Mouse (Mus musculus) midbrain, embryonic 14.5 days (tissue): ENCODE measurements around the gene Fam71d. TPM values are rescaled to one million over a fixed set of nuclear protein-coding genes. Genes with fewer than 3 reads are reported as not detected.

Experiments used
- ATAC-seq: fragments of 200-750 bp; cut with Nextera tagmentation; 2 replicates; pipeline ENCODE4 v1.8.0; 2017; ENCODE audit warnings: moderate number of reproducible peaks, moderate library complexity; ENCODE audit not compliant: low FRiP score, low TSS enrichment
- DNase-seq: peaks from one replicate; pipeline ENCODE4 v3.0.0-alpha.2; 2015
- H3K27ac ChIP-seq: fragments of 300-500 bp; sonication (generic); replicated peaks from 2 replicates; pipeline ENCODE4 v1.5.1; 2014; ENCODE audit warnings: mild to moderate bottlenecking, low read depth, low read length, moderate library complexity
- H3K27me3 ChIP-seq: fragments of 300-500 bp; sonication (generic); 2 replicates; pipeline ENCODE4 v1.6.1; 2014; ENCODE audit warnings: low read length, control low read depth, mixed read lengths; ENCODE audit not compliant: control insufficient read depth, insufficient read depth
- H3K36me3 ChIP-seq: fragments of 300-500 bp; sonication (generic); 2 replicates; pipeline ENCODE4 v1.6.1; 2014; ENCODE audit warnings: low read length, control low read depth; ENCODE audit not compliant: control insufficient read depth, insufficient read depth
- H3K4me1 ChIP-seq: fragments of 300-500 bp; sonication (generic); 2 replicates; pipeline ENCODE4 v1.6.1; 2014; ENCODE audit warnings: mild to moderate bottlenecking, antibody characterized with exemption, low read length, control low read depth; ENCODE audit not compliant: control insufficient read depth, insufficient read depth
- H3K4me2 ChIP-seq: fragments of 300-500 bp; sonication (generic); 2 replicates; pipeline ENCODE4 v1.6.1; 2014; ENCODE audit warnings: mild to moderate bottlenecking, low read length, moderate library complexity
- H3K4me3 ChIP-seq: fragments of 300-500 bp; sonication (generic); replicated peaks from 2 replicates; pipeline ENCODE4 v1.5.1; 2014; ENCODE audit warnings: low read depth, low read length
- H3K9ac ChIP-seq: fragments of 300-500 bp; sonication (generic); replicated peaks from 2 replicates; pipeline ENCODE4 v1.6.1; 2014; ENCODE audit warnings: mild to moderate bottlenecking, low read length, moderate library complexity
- H3K9me3 ChIP-seq: fragments of 300-500 bp; sonication (generic); 2 replicates; pipeline ENCODE4 v1.6.1; 2016; ENCODE audit warnings: low read length, control low read depth, mixed read lengths; ENCODE audit not compliant: control insufficient read depth
- WGBS: fragments of 180-500 bp; shearing (Covaris S2); extraction: QIAGEN DNeasy Blood & Tissue Kit; methylation state at CpG from one replicate; pipeline ENCODE4 v1.1.7; 2014; 5-methylcytosine and 5-hydroxymethylcytosine counted together
- polyA plus RNA-seq: library from polyadenylated mRNA; unstranded; fragments of >200 nt; fragmentation: Nextera tagmentation; extraction: Ambion mirVana; gene quantifications from 2 replicates; pipeline ENCODE4 v1.2.1, GENCODE M21; 2014

Fam71d gene
- polyA plus RNA-seq, 1 experiment from 2014 or later, result not detected

GRCm38 (mm10) chr12:78748557-78749377, 57.4 kb downstream of the Fam71d start, which contains the start of gene Mpp5:
Mpp5 (plus strand) TSS chr12:78748907.
- under 1% methylated on average over 93 of the region's 98 CpGs for WGBS
- DNase-seq (peak; percentile 99), ATAC-seq (peak; percentile 100)
- Histone ChIP-seq H3K4me2 (peak within 1 kb of the TSS; percentile 92), H3K9ac (peak within 1 kb of the TSS; percentile 70), H3K9me3 (no peaks in the 10 kb centered on the region), H3K4me1 (no peaks in the 10 kb centered on the region), H3K36me3 (no peaks in the 10 kb centered on the region), H3K4me3 (peak within 1 kb of the TSS; percentile 85), H3K27me3 (no peaks in the 10 kb centered on the region), H3K27ac (peak within 1 kb of the TSS; percentile 81)

DNA sequence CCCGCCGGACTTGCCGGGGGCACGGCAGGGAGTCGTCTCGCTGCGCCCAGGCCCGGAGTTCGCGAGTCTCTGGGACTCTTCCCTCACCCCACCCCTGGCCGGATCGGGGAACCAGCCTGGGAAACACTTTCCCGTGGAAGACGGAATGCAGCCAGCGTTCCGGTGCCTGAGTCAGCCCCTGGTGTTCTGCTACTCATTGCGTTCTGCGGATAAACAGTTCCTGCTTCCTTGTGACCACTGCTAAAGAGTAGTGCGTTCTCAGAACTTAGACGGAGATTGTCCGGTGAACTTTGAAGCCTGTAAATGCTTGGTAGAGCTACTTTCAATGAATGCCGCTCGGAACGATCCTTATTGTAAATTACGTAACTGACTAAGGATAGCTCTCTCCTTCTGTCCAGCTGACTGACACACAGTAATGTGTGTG, 58.1 kb downstream of the Fam71d start:
- peak; percentile 48 for ATAC-seq
- H3K9me3 ChIP-seq, result no peaks in the 10 kb centered on the region
- DNase-seq, result peak; percentile 75
- peak overlapping the region; percentile 85 for H3K4me3 ChIP-seq
- H3K4me2 ChIP-seq, result peak overlapping the region; percentile 92
- H3K4me1 ChIP-seq, result no peaks in the 10 kb centered on the region
- H3K36me3 ChIP-seq, result no peaks in the 10 kb centered on the region
- H3K27ac ChIP-seq, result peak overlapping the region; percentile 81
- no peaks in the 10 kb centered on the region for H3K27me3 ChIP-seq
- under 1% methylated on average over 25 of the region's 25 CpGs for WGBS
- peak overlapping the region; percentile 70 for H3K9ac ChIP-seq

DNA sequence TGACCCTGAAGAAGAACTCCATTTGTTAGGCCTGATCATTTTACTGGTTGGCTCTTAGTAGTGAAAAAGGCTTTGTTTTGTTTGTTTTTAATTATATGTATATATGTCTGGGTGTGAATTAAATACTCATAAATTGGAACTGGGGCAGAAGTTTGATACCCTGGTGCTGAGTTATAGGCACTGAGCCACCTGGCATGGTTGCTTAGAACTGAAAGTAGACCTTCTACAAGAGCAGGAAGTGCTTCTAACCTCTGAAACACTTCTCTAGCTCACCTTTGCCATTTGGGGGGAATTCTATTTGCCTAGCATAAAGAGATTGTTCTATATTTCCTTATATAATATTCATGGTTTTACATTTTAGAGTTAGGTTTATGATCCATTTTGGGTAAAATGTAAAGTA, 70.6 kb downstream of the Fam71d start:
- Histone ChIP-seq H3K27ac (no peak overlapping the region), H3K9me3 (no peaks in the 10 kb centered on the region), H3K27me3 (no peaks in the 10 kb centered on the region), H3K36me3 (no peaks in the 10 kb centered on the region), H3K9ac (no peak overlapping the region), H3K4me2 (no peak overlapping the region), H3K4me3 (no peak overlapping the region), H3K4me1 (no peaks in the 10 kb centered on the region)
- no peak for DNase-seq
- no peak for ATAC-seq

DNA sequence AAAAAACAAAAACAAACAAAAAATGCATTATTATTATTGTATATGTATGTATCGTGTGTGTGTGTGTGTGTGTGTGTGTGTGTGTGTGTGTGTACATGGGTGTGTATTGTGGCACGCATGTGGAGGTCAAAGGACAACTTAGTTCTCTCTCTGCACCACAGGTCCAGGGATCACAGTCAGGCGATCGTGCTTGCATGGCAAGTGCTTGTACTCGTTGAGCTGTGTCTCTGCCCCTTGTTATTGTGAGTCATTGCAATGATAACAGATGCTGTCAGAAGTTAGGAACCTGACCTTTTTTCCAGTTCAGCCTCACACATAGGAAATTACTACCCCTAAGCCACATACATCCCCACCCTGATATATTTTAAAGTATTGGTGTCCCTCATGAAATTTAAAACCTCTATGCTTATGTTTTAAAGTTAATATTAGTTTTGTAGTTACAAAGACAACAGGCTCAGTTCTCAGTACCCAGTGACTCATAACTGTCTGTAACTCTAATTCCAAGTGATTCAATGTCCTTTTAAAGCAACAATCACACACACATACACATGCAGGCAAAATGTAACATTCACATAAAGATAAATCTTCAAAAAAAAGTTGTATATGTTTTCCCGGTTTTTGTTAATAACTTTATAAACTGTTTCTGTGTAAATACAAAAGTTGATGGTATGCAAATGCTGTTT, 77.8 kb downstream of the Fam71d start:
- H3K4me2 ChIP-seq, result no peak overlapping the region
- no peaks in the 10 kb centered on the region for H3K9me3 ChIP-seq

GRCm38 (mm10) chr12:78773211-78773610, 81.9 kb downstream of the Fam71d start:
- 90% methylated on average over 2 of the region's 2 CpGs for WGBS

More for the DNA sequence above, 77.8 kb downstream of the Fam71d start:
- Histone ChIP-seq H3K36me3 (no peaks in the 10 kb centered on the region), H3K27ac (no peak overlapping the region), H3K27me3 (no peaks in the 10 kb centered on the region), H3K4me3 (no peak overlapping the region), H3K9ac (no peak overlapping the region), H3K4me1 (no peaks in the 10 kb centered on the region)
- DNase-seq (no peak), ATAC-seq (no peak)
- 82% methylated on average over 6 of the region's 6 CpGs for WGBS

DNA sequence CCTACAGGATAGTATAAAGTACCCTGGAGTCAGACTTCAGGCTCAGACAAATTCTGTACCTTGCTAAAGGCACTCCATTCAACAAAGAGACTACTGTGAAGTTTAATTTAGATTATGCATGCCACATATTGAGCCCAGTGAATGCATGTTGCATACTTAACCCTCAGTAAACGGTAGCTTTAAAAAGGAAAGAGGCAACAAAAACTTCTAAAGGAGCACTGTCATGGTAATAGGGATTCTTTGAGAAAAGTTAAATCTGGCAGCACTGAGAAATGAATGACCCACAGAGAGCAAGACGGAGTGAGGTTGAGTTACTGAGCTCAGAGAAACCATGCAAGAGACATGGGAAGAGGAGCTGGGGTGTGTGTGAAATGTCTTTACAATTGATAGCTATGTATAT, 86.6 kb downstream of the Fam71d start:
- Histone ChIP-seq H3K9ac (no peak overlapping the region), H3K4me1 (no peaks in the 10 kb centered on the region), H3K27ac (no peak overlapping the region), H3K9me3 (no peaks in the 10 kb centered on the region), H3K27me3 (no peaks in the 10 kb centered on the region), H3K4me3 (no peak overlapping the region), H3K36me3 (no peaks in the 10 kb centered on the region), H3K4me2 (no peak overlapping the region)
- 5% methylated on average over 2 of the region's 2 CpGs for WGBS
- DNase-seq (peak; percentile 26), ATAC-seq (peak; percentile 63)

More at GRCm38 (mm10) chr12:78773211-78773610, 81.9 kb downstream of the Fam71d start:
- H3K4me2 ChIP-seq, result no peak overlapping the region
- DNase-seq (no peak), ATAC-seq (no peak)
- H3K9ac ChIP-seq, result no peak overlapping the region
- no peaks in the 10 kb centered on the region for H3K36me3 ChIP-seq
- no peaks in the 10 kb centered on the region for H3K9me3 ChIP-seq
- no peaks in the 10 kb centered on the region for H3K27me3 ChIP-seq
- H3K4me3 ChIP-seq, result no peak overlapping the region
- H3K4me1 ChIP-seq, result no peaks in the 10 kb centered on the region
- no peak overlapping the region for H3K27ac ChIP-seq

DNA sequence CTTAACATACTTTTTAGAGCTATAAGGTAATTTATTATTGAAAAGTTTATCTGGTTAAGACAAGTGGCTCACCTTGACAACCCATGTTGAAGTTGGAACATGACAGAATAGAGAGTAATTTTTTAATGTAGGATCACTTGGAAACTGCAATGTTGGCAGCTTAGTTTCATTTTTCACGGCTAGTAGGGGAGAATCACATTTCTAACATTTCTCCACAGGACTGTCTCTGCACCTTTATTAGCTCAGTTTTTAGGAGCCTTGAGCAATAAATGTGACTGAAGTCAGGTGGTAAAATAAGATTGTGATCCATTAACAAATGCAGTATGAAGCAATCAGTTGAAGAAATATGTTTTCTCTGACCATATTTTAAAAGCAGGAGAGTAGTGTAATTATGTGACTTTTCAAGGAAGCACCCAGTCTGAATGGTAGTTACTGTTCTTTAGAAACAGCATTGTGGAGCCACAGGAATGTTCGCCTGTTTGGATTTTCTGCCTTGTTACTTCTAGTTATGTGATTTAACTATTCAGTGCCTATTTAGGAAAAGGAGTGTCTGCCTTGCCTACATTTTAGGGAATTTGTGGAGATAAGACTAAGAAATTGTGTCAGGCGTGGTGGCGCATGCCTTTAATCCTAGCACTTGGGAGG, 87.2 kb downstream of the Fam71d start:
- 46% methylated on average over 4 of the region's 4 CpGs for WGBS
- DNase-seq, result no peak
- H3K27ac ChIP-seq, result no peak overlapping the region
- no peaks in the 10 kb centered on the region for H3K27me3 ChIP-seq
- no peaks in the 10 kb centered on the region for H3K36me3 ChIP-seq
- no peaks in the 10 kb centered on the region for H3K4me1 ChIP-seq
- no peaks in the 10 kb centered on the region for H3K9me3 ChIP-seq
- no peak overlapping the region for H3K4me2 ChIP-seq
- H3K9ac ChIP-seq, result no peak overlapping the region
- H3K4me3 ChIP-seq, result no peak overlapping the region
- ATAC-seq, result no peak
